Mouse (Mus musculus) heart, adult 18-20 months (tissue): ENCODE data around the gene Sdc3. TPM values are rescaled to one million over a fixed set of nuclear protein-coding genes. Genes with fewer than 3 reads are reported as not detected.
A peak's percentile ranks its signal among the peaks of the same experiment; 100 is the strongest.

Experiments used
- DNase-seq, 2 experiments: peaks; one replicate each; pipeline ENCODE4 v3.0.0; 2021 to 2022; ENCODE audit warnings: mixed read lengths in 1 of 2
- total RNA-seq, 2 experiments: library from RNA; stranded (reverse); gene quantifications; 2 replicates each; pipeline ENCODE4 v1.2.3; 2021

The Sdc3 gene
- total RNA-seq, 2 experiments from 2014 or later: 37.1 to 38.2 TPM

- DNase-seq: peak; percentile 35 to 78
These were observed 28.4 kb downstream of the Sdc3 start for GRCm38 (mm10) chr4:130820594-130821255.

DNA sequence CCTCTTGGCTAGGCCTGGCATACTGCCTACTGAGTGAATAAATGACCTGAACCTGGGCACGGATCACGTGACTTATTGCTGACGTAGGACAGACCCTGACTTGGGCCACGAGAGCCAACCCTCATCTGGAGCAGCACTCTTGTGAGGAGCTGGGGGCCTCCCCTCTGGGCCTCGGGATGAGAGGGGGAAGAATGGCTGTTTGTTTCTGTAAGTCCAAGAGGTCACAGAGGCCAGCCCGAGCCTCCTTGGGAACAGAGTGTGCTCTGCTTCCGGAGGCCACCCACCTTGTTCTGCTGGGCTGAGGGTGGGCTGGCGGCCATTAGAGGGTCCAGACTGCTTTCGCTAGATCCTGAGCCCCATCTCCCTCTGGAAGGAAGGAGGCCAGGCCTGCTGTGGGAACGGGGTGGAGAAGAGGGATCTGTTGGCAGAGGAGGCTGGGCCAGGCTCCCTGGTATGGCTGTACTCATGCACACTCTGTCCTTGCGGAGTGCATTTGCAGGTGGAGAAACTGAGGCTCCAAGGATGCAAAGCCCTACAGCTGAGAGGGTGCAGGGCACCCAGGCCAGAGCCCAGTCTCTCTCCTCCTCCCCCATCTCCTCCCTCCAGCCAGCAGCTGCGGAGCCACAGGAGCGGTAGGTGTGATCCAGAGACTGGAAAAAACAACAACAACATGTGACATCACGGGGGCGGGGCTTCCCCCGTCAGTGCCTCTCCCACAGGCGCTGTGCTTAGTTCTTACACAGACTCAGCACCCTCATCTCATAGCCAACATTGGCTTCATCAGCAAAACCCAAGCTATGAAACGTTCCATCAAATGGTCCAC is 36.7 kb downstream of the Sdc3 start:
- peak; percentile 86 to 89 for DNase-seq

DNA sequence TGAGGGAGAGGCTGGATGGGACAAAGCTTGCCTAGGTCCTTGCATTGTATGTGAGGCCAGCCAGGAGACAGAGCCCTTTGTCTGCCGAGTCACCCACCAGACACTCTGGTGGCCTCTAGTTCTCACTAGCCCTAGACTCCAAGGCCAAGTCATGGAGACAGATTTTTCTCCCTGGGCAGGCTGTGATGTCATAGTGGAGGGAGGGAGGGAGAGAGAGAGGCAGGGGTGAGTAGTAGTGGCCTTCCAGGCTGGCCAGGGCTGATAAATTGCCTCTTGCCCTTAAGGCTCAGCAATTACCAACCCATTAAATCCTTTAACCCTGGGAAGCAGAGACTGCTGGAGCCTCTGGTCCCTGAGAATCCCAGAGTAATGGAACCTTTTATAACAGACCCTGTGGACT is 41.8 kb downstream of the Sdc3 start:
- DNase-seq: no peak

DNA sequence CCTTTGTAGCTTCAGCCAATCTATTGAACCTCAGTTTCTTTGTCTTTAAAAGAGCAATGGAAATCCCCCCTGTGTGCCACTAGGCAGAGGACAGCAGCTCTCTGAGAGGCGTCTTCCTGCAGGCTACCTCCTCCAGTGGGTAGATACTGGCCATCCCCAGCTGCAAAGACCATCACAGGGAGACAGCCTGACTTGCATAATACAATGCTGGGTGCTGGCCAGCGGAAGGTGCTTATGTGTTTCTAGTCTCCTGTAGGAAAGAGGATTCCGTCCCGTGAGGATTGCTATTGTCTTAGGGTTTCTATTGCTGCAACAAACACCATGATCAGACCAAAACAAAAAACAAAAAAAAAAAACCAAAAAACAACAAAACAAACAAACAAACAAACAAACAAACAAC is 43.2 kb downstream of the Sdc3 start:
- peak; percentile 58 to 84 for DNase-seq

- DNase-seq: no peak
These were observed 44.1 kb downstream of the Sdc3 start for GRCm38 (mm10) chr4:130836281-130837061.

GRCm38 (mm10) chr4:130838585-130838984 is 46.2 kb downstream of the Sdc3 start:
- DNase-seq: peak in 1 of 2 experiments; percentile 37

DNA sequence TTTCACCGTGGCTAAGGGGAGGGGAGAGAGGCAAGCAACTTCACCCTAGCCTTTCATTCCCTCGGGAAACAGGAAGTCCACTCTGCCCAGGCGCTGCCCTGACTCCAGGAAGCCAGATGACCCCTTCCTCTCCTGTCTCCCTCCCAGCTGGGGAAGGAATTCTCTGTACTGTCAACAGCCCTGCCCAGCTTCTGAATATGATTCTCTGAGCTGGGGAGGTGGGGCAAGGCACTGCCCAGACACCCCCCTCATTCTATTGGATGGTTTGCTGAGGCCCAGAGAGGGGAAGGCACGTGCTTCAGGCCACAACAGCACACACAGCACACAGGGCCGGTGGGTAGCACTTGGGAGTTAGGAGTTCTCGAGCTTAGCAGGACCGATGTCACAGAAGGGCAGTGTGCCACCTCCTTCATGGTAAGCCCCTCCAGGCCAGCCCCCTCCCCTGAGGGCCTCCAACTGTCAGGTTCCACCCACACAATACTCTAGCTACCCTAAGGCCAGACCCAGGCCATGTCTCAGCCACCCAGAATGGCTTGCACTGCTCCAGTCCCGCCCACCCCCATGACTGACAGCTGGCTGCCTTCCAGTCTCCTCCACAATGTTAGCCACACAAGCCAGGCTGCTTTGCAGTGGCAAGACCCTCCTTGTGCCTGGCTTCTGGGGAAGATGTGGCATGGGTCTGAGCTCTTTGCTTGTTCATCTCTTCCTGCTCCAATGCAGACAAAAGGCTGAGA is 48.9 kb downstream of the Sdc3 start:
- peak in 1 of 2 experiments; percentile 59 for DNase-seq

GRCm38 (mm10) chr4:130848814-130849213 is 56.5 kb downstream of the Sdc3 start:
- DNase-seq: no peak

DNA sequence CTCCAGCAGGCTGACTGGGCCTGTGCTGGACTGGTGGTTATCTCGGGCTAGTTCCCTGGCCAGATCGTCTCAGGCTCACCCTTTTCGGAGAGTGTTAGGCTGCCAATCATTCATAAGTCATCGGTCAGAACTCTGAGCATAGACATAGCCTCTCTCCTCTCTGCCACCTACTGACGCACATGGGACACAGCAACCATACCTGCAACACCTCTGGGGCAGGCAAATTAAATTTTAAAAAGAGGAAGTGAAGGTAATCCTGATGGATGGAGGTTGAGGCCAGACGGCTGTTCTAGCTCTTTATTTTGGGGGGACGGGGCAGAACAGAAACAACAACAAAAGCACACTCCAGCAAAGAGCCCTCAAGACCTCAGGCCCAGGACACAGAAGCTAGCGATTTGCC is 65.3 kb downstream of the Sdc3 start:
- DNase-seq: no peak

- no peak for DNase-seq
These were observed 66.5 kb downstream of the Sdc3 start for GRCm38 (mm10) chr4:130858880-130859279.

GRCm38 (mm10) chr4:130859467-130859866 is 67.1 kb downstream of the Sdc3 start:
- DNase-seq: no peak

DNA sequence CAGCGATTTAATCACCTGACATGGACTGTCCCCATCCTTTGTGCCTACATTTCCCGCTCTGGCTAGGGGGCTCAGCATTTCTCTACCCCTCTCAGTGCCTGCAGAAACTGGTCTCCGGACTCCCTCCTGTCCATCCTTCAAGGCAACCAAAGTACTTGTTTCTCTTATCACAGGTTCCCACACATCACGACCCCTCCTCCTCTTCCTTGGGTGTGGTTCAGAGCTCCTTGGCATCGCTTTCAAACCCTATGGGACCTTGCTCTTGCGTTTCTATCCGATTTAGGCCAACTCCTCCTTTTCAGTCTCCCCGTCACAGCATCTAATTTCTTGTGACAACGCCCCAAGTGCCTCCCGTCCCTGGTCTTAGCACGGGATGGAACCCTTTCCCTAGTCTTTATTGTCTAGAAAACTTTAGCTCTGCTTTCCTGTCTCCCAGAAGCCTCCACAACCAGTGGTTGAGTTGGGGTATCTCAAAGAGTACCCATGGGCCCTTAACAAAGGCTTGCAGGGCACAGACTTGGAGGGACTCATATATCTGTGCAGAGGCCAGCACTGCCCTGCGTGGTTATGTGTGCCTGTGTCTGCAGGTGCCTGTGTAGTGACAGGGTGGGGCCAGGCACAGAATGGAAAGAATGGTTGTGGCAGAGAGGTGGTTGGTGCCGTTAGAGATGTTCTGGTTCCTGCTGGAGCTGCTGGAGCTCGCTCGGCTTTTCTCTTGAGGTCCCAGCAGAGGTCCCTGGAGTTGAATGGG is 68.7 kb downstream of the Sdc3 start:
- DNase-seq: no peak

- peak; percentile 69 to 77 for DNase-seq
These were observed 69.4 kb downstream of the Sdc3 start for GRCm38 (mm10) chr4:130861653-130862208.

- no peak for DNase-seq
These were observed 70.2 kb downstream of the Sdc3 start for GRCm38 (mm10) chr4:130862538-130862937.

GRCm38 (mm10) chr4:130865460-130865859 is 73.1 kb downstream of the Sdc3 start:
- DNase-seq: no peak

GRCm38 (mm10) chr4:130865901-130866371 is 73.6 kb downstream of the Sdc3 start:
- no peak for DNase-seq

DNA sequence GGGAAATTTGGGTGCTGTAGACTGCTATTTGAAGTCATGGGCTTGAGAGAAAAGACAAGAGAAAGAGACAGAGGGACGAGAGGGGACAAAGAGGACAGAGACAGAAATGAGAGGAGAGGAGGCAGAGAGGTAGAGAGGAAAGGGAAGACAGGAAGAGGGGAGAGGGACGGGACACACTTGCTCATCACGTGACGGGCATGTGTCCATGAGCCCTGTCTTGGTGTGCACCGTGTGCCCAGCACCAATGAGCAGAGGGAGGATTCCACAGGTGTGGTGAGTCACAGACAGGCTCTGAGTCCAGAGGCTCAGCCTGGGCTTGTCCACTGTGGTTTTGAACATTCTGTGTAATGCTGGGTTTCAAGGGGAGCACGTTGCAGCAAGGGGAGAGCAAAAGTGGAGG is 75.6 kb downstream of the Sdc3 start:
- no peak for DNase-seq

DNA sequence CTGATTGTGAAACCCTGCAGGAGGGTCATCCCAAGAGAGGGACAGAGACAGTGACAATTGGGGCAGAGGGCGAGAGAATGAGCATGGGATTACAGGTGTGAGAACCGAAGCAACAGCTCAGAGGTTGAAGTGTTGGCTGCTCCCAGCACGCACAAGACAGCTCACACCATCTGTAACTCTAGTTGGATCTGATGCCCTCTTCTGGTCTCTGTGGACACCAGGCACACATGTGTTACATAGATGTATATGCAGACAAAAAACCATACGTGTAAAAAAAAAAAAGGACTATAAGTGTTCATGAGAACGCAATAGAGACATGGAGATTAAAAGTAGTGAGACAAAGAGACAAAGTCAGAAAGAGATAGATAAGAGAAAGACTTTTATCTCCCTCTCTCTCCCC is 76.5 kb downstream of the Sdc3 start:
- no peak for DNase-seq

DNA sequence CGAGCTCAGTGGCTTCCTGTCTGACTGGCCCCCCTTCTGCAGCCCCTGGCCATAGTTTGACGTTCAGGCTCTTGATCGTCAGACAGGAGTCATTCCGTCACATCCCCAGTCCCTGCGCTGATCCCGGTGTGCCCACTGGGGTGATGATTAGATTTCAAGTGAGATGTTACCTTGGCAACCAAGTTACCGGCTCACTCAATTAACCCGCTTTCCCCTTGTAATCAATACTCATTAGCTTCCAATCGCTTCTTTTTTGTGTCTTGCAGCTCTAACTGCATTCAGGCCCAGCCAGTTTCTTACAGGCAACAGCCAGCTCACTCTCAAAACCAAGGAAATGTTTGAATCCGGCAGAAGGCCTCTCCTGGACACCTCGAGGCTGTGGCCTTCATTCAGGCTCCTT is 80.1 kb downstream of the Sdc3 start:
- DNase-seq: no peak

DNA sequence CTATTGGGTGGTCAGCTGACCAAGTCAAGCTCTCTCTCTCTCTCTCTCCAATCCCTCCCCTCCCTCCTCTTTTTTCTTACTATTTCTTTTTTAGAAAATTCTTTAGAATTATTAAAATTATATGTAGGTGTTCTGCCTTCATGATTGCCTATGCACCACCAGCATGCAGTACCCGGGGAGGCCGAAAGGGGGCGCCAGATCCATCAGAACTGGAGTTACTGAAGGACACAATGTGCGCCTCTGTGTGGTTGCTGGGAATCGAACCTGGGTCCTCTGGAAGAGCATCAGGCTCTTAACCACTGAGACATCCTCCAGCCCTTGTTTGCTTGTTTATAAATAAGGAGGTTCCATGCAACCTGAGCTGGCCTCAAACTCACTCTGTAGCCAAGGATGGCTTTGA is 81.1 kb downstream of the Sdc3 start:
- no peak for DNase-seq

DNA sequence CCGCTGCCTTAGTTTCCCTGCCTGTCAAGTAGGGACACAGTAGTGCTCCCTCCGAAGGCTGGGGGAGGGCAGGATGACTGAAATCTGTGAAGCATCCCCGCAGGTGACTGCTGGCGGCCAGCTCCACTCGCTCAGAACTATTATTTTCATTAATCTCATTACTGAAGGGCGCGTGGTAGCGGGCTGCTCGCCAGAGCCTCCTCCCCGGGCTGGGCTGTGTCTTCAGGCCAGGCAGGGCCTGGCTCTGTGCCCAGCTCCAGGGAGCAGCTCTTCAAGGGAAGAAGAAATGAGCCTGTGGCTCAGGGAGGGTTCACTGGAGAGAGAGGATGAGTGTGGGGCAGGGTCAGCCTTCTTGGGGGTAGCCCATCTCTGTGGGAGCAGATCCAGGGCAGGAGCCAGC is 82.3 kb downstream of the Sdc3 start:
- DNase-seq: peak; percentile 81 to 82
